Mouse (Mus musculus): ENCODE measurements around the gene H2afy2. TPM values are rescaled to one million over a fixed set of nuclear protein-coding genes. Genes with fewer than 3 reads are reported as not detected.
A peak's percentile ranks its signal among the peaks of the same experiment; 100 is the strongest.

The H2afy2 gene
- polyA plus RNA-seq, 1 experiment from 2014 or later = 237 TPM

DNA sequence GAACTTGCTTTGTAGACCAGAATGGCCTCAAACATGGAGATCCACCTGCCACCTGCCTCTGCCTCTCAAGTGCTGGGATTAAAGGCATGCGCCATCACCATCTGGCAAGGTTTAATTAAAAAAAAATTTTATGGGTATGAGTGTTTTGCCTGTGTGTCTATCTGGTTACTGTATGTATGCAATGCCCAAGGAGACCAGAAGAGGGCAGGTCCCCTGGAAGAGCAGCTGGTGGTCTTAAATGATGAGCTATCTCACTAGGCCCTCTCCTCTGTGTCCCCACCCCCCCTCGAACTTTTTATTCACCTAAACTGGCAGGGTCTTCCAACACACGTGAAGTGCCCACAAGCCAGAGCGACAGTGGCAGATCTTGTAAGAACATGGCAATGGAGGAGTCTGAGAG, 42.1 kb downstream of the H2afy2 start:
- Histone ChIP-seq H3K4me2 (ENCODE audit: low read length) (no peak overlapping the region), H3K9me3 (ENCODE audit: control insufficient read depth, low read length) (peaks cover 4% of the 10 kb centered on the region; the same call in 1 of the 2 replicates), H3K4me3 (ENCODE audit: low read length) (no peak overlapping the region), H3K9ac (ENCODE audit: low read depth, low read length) (no peak overlapping the region), H3K36me3 (ENCODE audit: control insufficient read depth, insufficient read depth, low read length) (peaks cover 61% of the 10 kb centered on the region), H3K27ac (ENCODE audit: low read depth, low read length) (no peak overlapping the region), H3K4me1 (ENCODE audit: control insufficient read depth, insufficient read depth, low read depth, low read length) (no peaks in the 10 kb centered on the region), H3K27me3 (replicated peaks; ENCODE audit: control insufficient read depth, insufficient read depth, low read length) (no peaks in the 10 kb centered on the region)
- 93% methylated on average over 4 of the region's 4 CpGs for WGBS
- no peak for ATAC-seq

DNA sequence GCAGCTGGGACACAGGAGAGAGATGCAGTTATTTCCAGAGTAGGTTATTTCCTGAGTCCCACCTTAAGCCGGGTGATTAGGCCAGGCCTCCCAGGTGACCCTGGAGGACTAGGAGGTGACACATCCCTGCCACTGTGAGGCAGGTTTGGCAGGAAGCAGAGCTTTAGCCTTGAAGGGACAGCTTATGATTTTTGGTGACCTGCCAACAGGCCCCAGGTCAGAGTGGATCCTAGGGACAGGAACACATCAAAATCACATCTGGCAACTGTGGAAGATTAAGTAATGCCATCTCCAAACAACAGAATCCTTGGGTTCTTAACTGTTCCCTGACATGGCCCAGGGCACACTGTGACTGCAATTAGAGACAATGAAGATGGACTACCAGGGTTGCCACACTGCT, 42.6 kb downstream of the H2afy2 start:
- H3K4me3 ChIP-seq (ENCODE audit: low read length) = no peak overlapping the region
- H3K27me3 ChIP-seq (replicated peaks; ENCODE audit: control insufficient read depth, insufficient read depth, low read length) = no peaks in the 10 kb centered on the region
- H3K4me1 ChIP-seq (ENCODE audit: control insufficient read depth, insufficient read depth, low read depth, low read length) = no peaks in the 10 kb centered on the region
- peaks cover 56% of the 10 kb centered on the region for H3K36me3 ChIP-seq (ENCODE audit: control insufficient read depth, insufficient read depth, low read length)
- H3K9me3 ChIP-seq (ENCODE audit: control insufficient read depth, low read length) = peaks cover 4% of the 10 kb centered on the region; the same call in 1 of the 2 replicates
- no peak overlapping the region for H3K4me2 ChIP-seq (ENCODE audit: low read length)
- H3K27ac ChIP-seq (ENCODE audit: low read depth, low read length) = no peak overlapping the region
- WGBS = 77% methylated on average over 1 of the region's 1 CpGs
- H3K9ac ChIP-seq (ENCODE audit: low read depth, low read length) = no peak overlapping the region
- ATAC-seq = no peak

DNA sequence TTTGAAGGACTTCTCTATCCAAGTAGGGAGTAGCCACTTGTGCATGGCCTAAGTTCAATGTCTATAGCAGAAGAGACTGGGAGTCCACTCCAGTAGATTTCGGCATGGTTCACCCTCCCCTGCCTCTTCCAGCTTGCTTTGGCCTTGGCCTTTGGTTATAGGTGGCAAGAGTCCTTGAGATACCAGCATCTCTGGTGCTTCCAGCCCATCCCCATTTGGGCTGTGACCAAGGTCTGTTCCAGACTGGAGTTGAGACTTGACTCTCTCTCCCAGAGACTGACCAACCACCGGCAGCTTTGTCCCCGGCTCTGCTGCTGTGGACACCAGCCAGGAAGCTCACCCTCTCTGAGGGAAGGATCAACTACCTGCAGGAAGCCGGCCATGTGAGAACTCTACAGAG, 45.8 kb downstream of the H2afy2 start:
- no peaks in the 10 kb centered on the region for H3K4me1 ChIP-seq (ENCODE audit: control insufficient read depth, insufficient read depth, low read depth, low read length)
- no peak overlapping the region for H3K4me3 ChIP-seq (ENCODE audit: low read length)
- H3K27me3 ChIP-seq (replicated peaks; ENCODE audit: control insufficient read depth, insufficient read depth, low read length) = no peaks in the 10 kb centered on the region
- no peaks in the 10 kb centered on the region for H3K9me3 ChIP-seq (ENCODE audit: control insufficient read depth, low read length)
- no peak overlapping the region for H3K27ac ChIP-seq (ENCODE audit: low read depth, low read length)
- no peak overlapping the region for H3K4me2 ChIP-seq (ENCODE audit: low read length)
- peaks cover 30% of the 10 kb centered on the region for H3K36me3 ChIP-seq (ENCODE audit: control insufficient read depth, insufficient read depth, low read length)
- H3K9ac ChIP-seq (ENCODE audit: low read depth, low read length) = no peak overlapping the region
- ATAC-seq = no peak
- 92% methylated on average over 4 of the region's 4 CpGs for WGBS

DNA sequence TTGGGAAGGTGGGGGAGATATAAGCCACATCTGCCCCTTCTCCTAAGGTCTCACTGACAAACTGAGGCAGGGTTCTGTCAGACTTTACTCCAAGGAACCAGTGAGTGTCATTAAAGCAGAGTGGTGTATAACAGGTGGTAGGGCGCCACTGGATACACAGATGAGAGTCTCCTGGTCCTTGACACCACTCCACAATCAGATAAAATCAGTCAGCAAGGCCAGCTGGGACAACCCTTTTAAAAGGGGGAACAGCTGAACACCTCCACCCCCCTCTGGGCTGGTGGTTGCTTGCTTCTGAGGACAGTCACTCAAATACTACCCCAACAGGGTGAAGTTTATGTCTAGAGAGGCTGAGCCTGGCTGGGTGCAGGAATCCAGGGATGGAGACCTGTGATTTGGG, 46.4 kb downstream of the H2afy2 start:
- no peaks in the 10 kb centered on the region for H3K4me1 ChIP-seq (ENCODE audit: control insufficient read depth, insufficient read depth, low read depth, low read length)
- no peak overlapping the region for H3K9ac ChIP-seq (ENCODE audit: low read depth, low read length)
- H3K27me3 ChIP-seq (replicated peaks; ENCODE audit: control insufficient read depth, insufficient read depth, low read length) = no peaks in the 10 kb centered on the region
- H3K4me2 ChIP-seq (ENCODE audit: low read length) = no peak overlapping the region
- no peak overlapping the region for H3K4me3 ChIP-seq (ENCODE audit: low read length)
- H3K9me3 ChIP-seq (ENCODE audit: control insufficient read depth, low read length) = no peaks in the 10 kb centered on the region
- 94% methylated on average over 1 of the region's 1 CpGs for WGBS
- no peak overlapping the region for H3K27ac ChIP-seq (ENCODE audit: low read depth, low read length)
- no peak for ATAC-seq
- peaks cover 25% of the 10 kb centered on the region for H3K36me3 ChIP-seq (ENCODE audit: control insufficient read depth, insufficient read depth, low read length)

DNA sequence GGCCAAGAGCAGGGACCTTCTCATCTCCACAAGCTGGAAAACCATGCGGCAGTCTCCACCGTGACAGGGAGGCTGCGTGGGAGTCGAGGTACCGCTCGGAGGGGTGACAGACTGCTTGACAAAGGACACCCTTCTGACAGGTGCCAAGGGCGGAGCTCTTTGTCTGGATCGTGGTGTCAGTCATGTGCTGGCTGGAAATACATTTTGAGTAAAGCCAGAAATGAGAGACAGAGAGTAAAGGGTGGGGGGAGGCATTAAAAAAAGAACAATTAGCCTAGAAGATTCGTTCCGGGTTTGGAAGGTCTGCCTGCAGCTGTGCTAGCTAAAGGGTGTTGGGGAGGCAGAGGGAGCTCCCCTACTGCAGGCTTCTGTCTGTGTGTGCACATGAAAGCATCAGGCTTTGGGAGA, 47.3 kb downstream of the H2afy2 start:
- Histone ChIP-seq H3K36me3 (ENCODE audit: control insufficient read depth, insufficient read depth, low read length) (peaks cover 22% of the 10 kb centered on the region), H3K9me3 (ENCODE audit: control insufficient read depth, low read length) (no peaks in the 10 kb centered on the region), H3K4me2 (ENCODE audit: low read length) (no peak overlapping the region), H3K9ac (ENCODE audit: low read depth, low read length) (no peak overlapping the region), H3K4me1 (ENCODE audit: control insufficient read depth, insufficient read depth, low read depth, low read length) (no peaks in the 10 kb centered on the region), H3K27ac (ENCODE audit: low read depth, low read length) (peak overlapping the region; percentile 54; the same call in 1 of the 2 replicates), H3K4me3 (ENCODE audit: low read length) (no peak overlapping the region), H3K27me3 (replicated peaks; ENCODE audit: control insufficient read depth, insufficient read depth, low read length) (no peaks in the 10 kb centered on the region)
- WGBS = 75% methylated on average over 10 of the region's 10 CpGs
- 0 out of 2 replicates have a peak, but pooled peaks have one; percentile 41 for ATAC-seq

DNA sequence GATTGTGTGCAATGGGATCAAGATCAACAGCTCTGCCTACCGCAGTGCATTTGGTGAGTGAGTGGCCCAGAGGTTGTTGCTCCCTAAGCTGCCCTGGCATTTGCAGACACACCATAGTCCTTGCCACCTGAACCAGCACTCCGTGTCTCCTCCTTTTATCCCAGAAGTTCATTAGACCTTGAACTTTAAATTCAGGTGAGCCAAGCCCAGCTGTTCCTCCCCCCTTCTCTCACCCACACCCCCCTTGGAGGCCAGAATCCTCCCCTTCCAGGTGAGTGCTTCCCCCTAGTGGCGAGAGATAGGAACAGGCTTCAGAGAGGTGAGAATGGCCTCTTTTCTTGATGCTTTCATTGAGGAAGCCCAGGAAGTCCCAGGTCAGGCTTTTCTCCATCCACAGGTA, 49.6 kb downstream of the H2afy2 start:
- 46% methylated on average over 3 of the region's 3 CpGs for WGBS
- ATAC-seq = no peak
- no peak overlapping the region for H3K4me3 ChIP-seq (ENCODE audit: low read length)
- H3K27me3 ChIP-seq (replicated peaks; ENCODE audit: control insufficient read depth, insufficient read depth, low read length) = no peaks in the 10 kb centered on the region
- H3K4me2 ChIP-seq (ENCODE audit: low read length) = no peak overlapping the region
- no peaks in the 10 kb centered on the region for H3K9me3 ChIP-seq (ENCODE audit: control insufficient read depth, low read length)
- H3K27ac ChIP-seq (ENCODE audit: low read depth, low read length) = no peak overlapping the region
- no peak overlapping the region for H3K9ac ChIP-seq (ENCODE audit: low read depth, low read length)
- H3K36me3 ChIP-seq (ENCODE audit: control insufficient read depth, insufficient read depth, low read length) = peaks cover 11% of the 10 kb centered on the region; the same call in 1 of the 2 replicates
- no peaks in the 10 kb centered on the region for H3K4me1 ChIP-seq (ENCODE audit: control insufficient read depth, insufficient read depth, low read depth, low read length)

DNA sequence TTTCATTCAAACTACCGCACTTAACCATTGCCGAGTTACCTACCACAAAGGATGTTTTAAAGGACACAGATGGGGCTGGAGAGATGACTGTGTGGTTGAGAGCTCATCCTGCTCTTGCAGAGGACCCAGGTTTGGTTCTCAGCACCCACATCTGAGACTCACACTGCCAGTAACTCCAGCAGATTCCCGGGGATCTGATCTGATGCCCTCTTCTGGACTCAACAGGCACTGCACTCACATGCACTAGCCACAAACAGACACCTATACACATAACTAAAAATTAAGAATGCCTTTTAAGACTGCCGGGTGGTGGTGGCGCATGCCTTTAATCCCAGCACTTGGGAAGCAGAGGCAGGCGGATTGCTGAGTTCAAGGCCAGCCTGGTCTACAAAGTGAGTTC, 53.8 kb downstream of the H2afy2 start:
- H3K4me1 ChIP-seq (ENCODE audit: control insufficient read depth, insufficient read depth, low read depth, low read length) = no peaks in the 10 kb centered on the region
- no peak overlapping the region for H3K4me2 ChIP-seq (ENCODE audit: low read length)
- no peaks in the 10 kb centered on the region for H3K27me3 ChIP-seq (replicated peaks; ENCODE audit: control insufficient read depth, insufficient read depth, low read length)
- no peak overlapping the region for H3K4me3 ChIP-seq (ENCODE audit: low read length)
- H3K9ac ChIP-seq (ENCODE audit: low read depth, low read length) = no peak overlapping the region
- H3K27ac ChIP-seq (ENCODE audit: low read depth, low read length) = no peak overlapping the region
- no peaks in the 10 kb centered on the region for H3K9me3 ChIP-seq (ENCODE audit: control insufficient read depth, low read length)
- ATAC-seq = no peak
- WGBS = 98% methylated on average over 6 of the region's 6 CpGs
- H3K36me3 ChIP-seq (ENCODE audit: control insufficient read depth, insufficient read depth, low read length) = peaks cover 2% of the 10 kb centered on the region; the same call in 1 of the 2 replicates

DNA sequence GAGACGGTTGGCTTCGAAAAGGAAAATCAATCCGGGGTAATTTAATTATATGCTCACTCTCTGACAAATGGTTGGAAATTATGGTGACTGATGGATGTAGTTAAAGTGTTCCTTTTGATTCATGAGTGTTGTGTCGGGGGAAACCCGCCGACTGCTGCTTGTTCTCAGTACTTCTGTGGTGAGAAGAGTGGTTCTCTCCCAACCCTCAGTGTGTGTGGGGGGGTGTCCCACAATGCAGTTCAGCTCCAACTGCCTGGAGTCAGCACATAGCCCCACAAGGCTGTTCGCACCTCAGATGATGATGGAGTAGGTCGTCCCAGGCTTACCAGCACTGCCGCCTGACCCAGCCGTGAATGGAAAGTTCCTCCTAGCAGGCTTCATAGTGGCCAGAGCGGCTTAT, 54.8 kb downstream of the H2afy2 start:
- Histone ChIP-seq H3K36me3 (ENCODE audit: control insufficient read depth, insufficient read depth, low read length) (peaks cover 2% of the 10 kb centered on the region; the same call in 1 of the 2 replicates), H3K4me2 (ENCODE audit: low read length) (no peak overlapping the region), H3K9ac (ENCODE audit: low read depth, low read length) (no peak overlapping the region), H3K4me3 (ENCODE audit: low read length) (no peak overlapping the region), H3K4me1 (ENCODE audit: control insufficient read depth, insufficient read depth, low read depth, low read length) (no peaks in the 10 kb centered on the region), H3K27me3 (replicated peaks; ENCODE audit: control insufficient read depth, insufficient read depth, low read length) (no peaks in the 10 kb centered on the region), H3K27ac (ENCODE audit: low read depth, low read length) (no peak overlapping the region), H3K9me3 (ENCODE audit: control insufficient read depth, low read length) (no peaks in the 10 kb centered on the region)
- WGBS = 73% methylated on average over 11 of the region's 11 CpGs
- ATAC-seq = no peak

DNA sequence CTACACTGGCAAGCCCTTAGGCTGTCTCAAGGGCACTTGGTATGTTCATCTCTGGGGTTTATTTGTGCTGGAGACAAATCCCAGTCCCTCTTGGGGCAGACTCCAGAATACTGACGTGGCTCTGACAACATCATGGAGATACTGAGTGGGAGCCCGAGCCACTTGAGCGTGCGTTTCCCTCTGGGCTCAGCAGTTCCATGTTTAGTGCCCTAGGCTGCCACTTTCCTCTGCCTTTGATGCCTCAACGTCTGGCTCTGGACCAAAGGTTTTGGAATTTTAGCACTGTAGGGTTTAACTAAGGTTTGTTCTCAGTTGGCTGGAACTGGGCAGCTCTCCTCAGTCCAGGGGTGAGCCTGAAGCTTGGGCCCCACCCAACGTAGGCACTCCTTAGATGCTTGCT, 60.7 kb downstream of the H2afy2 start:
- Histone ChIP-seq H3K4me2 (ENCODE audit: low read length) (no peak overlapping the region), H3K4me3 (ENCODE audit: low read length) (no peak overlapping the region), H3K4me1 (ENCODE audit: control insufficient read depth, insufficient read depth, low read depth, low read length) (no peaks in the 10 kb centered on the region), H3K27me3 (replicated peaks; ENCODE audit: control insufficient read depth, insufficient read depth, low read length) (no peaks in the 10 kb centered on the region), H3K36me3 (ENCODE audit: control insufficient read depth, insufficient read depth, low read length) (no peaks in the 10 kb centered on the region), H3K27ac (ENCODE audit: low read depth, low read length) (no peak overlapping the region), H3K9me3 (ENCODE audit: control insufficient read depth, low read length) (no peaks in the 10 kb centered on the region), H3K9ac (ENCODE audit: low read depth, low read length) (no peak overlapping the region)
- no peak for ATAC-seq
- WGBS = 76% methylated on average over 6 of the region's 6 CpGs

DNA sequence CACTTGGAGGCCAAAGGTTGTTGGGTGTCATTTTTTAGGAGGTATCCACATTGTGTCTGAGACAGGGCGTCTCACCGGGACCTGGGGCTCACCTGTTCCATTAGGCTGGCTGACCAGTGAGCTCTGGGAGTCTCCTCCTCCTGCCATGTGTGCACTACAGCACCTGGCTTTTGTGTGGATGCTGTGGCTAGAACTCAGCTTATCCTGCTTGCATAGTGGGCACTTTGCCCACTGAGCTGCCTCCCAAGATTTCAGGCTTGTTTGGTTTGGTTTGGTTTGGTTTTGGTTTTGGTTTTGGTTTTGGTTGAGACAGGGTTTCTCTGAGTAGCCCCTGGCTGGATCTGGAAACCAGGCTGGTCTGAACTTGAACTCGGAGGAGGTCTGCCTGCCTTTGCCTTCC, 61.7 kb downstream of the H2afy2 start:
- no peaks in the 10 kb centered on the region for H3K27me3 ChIP-seq (replicated peaks; ENCODE audit: control insufficient read depth, insufficient read depth, low read length)
- H3K4me2 ChIP-seq (ENCODE audit: low read length) = no peak overlapping the region
- WGBS = 85% methylated on average over 3 of the region's 3 CpGs
- ATAC-seq = no peak
- no peak overlapping the region for H3K4me3 ChIP-seq (ENCODE audit: low read length)
- no peaks in the 10 kb centered on the region for H3K36me3 ChIP-seq (ENCODE audit: control insufficient read depth, insufficient read depth, low read length)
- H3K9ac ChIP-seq (ENCODE audit: low read depth, low read length) = no peak overlapping the region
- H3K9me3 ChIP-seq (ENCODE audit: control insufficient read depth, low read length) = no peaks in the 10 kb centered on the region
- no peak overlapping the region for H3K27ac ChIP-seq (ENCODE audit: low read depth, low read length)
- H3K4me1 ChIP-seq (ENCODE audit: control insufficient read depth, insufficient read depth, low read depth, low read length) = no peaks in the 10 kb centered on the region

Measured in hindbrain, embryonic 16.5 days (tissue).